Mouse (Mus musculus): ENCODE results near the gene Stam2. TPM values are rescaled to one million over a fixed set of nuclear protein-coding genes. Genes with fewer than 3 reads are reported as not detected.

Stam2 gene
- polyA plus RNA-seq, 1 experiment from 2014 or later = 22.2 TPM

DNA sequence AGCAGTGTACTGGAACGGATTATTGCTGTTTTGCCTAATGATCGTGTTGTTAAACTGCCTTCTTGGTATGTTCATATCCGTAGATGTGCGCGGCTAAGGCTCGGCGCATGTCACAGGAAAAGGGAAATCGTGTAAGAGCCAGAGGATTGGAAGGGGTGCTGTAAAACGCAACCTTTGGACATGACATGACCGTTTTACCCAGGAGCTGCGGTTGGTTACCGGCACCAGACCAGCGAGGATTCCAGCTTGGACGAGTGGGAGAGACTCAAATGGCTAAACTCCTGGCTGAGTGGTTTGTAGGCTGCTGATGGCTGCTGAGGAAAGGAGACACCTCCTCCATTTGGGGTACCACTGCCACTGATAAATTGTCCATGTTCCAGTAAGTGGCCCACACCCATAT lies 21.8 kb upstream of the Stam2 start:
- DNase-seq (ENCODE audit: low spot score) (no peak), ATAC-seq (replicated peaks; ENCODE audit: low FRiP score) (no peak)
- no peaks in the 10 kb centered on the region for H3K4me1 ChIP-seq (replicated peaks; ENCODE audit: control insufficient read depth, insufficient read depth, low read length)
- no peaks in the 10 kb centered on the region for H3K9me3 ChIP-seq (ENCODE audit: control insufficient read depth, low read length)
- no peak overlapping the region for H3K9ac ChIP-seq (ENCODE audit: low read depth, low read length)
- H3K36me3 ChIP-seq (ENCODE audit: control insufficient read depth, insufficient read depth, low read length) = no peaks in the 10 kb centered on the region
- no peaks in the 10 kb centered on the region for H3K27me3 ChIP-seq (replicated peaks; ENCODE audit: control insufficient read depth, insufficient read depth, low read length)
- H3K4me2 ChIP-seq = no peak overlapping the region
- H3K27ac ChIP-seq (ENCODE audit: low read depth, low read length) = no peak overlapping the region
- no peak overlapping the region for H3K4me3 ChIP-seq (ENCODE audit: low read depth, low read length)
- WGBS = 86% methylated on average over 14 of the region's 14 CpGs

DNA sequence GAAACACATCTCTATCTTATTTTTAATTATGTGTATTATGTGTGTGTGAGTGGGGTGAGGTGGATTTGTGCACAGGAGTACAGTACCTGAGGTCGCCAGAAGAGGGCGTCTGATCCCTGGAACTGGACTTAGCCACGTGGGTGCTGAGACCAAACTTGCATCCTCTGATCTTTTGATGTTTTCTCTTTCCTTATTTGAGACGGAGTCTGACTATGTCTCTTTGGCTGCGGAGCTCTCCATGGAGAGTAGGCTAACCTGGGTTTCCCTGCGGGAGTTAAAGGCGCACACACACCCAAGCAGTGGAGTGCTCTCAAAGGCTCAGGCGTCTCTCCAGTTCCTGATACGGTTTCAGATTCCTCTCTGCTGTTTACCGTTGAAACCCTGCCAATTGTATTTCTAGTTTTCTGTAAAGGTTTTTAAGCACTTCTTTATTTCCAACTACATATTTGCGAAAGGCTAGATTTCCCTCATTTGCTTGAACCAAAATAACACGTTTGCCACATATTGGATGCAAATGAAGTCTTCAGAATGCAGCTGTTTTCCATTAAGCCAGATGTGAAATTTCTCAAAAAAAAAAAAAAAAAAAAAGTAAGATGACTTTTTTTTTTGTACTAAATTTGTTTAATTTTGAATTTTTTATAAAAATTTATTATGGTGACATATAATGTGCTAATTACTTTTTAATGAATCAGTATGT lies 21.1 kb upstream of the Stam2 start:
- H3K27me3 ChIP-seq (replicated peaks; ENCODE audit: control insufficient read depth, insufficient read depth, low read length) = no peaks in the 10 kb centered on the region
- no peaks in the 10 kb centered on the region for H3K36me3 ChIP-seq (ENCODE audit: control insufficient read depth, insufficient read depth, low read length)
- ATAC-seq (replicated peaks; ENCODE audit: low FRiP score) = peak; percentile 29; the same call in 1 of the 2 replicates
- H3K9ac ChIP-seq (ENCODE audit: low read depth, low read length) = no peak overlapping the region
- no peaks in the 10 kb centered on the region for H3K4me1 ChIP-seq (replicated peaks; ENCODE audit: control insufficient read depth, insufficient read depth, low read length)
- no peak overlapping the region for H3K27ac ChIP-seq (ENCODE audit: low read depth, low read length)
- peak; percentile 75 for DNase-seq (ENCODE audit: low spot score)
- no peak overlapping the region for H3K4me3 ChIP-seq (ENCODE audit: low read depth, low read length)
- peak overlapping the region; percentile 55 for H3K4me2 ChIP-seq
- no peaks in the 10 kb centered on the region for H3K9me3 ChIP-seq (ENCODE audit: control insufficient read depth, low read length)
- WGBS = 22% methylated on average over 12 of the region's 12 CpGs

DNA sequence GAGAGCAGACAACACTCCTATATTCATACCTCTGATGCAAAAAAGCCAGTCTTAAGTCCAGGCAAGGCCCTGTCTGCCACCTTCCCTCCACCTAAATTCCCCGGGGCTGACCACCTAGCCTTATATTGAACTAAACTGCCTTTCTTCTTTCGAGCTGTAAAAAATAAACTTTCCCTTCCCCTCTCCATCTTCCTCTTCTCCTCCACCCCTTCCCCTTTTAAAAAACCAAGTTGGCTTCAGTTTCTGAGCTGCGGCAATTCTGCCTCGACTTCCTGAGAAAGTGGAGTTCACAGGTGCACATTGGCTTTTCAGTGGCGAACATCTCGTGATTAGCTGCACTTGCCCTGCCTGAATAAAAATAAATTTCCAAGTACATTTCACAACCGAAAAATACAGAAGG lies 20.4 kb upstream of the Stam2 start:
- WGBS = 44% methylated on average over 7 of the region's 7 CpGs
- H3K4me3 ChIP-seq (ENCODE audit: low read depth, low read length) = no peak overlapping the region
- no peak for ATAC-seq (replicated peaks; ENCODE audit: low FRiP score)
- H3K4me1 ChIP-seq (replicated peaks; ENCODE audit: control insufficient read depth, insufficient read depth, low read length) = no peaks in the 10 kb centered on the region
- H3K27me3 ChIP-seq (replicated peaks; ENCODE audit: control insufficient read depth, insufficient read depth, low read length) = no peaks in the 10 kb centered on the region
- no peaks in the 10 kb centered on the region for H3K36me3 ChIP-seq (ENCODE audit: control insufficient read depth, insufficient read depth, low read length)
- no peaks in the 10 kb centered on the region for H3K9me3 ChIP-seq (ENCODE audit: control insufficient read depth, low read length)
- H3K9ac ChIP-seq (ENCODE audit: low read depth, low read length) = no peak overlapping the region
- DNase-seq (ENCODE audit: low spot score) = no peak
- H3K27ac ChIP-seq (ENCODE audit: low read depth, low read length) = no peak overlapping the region
- no peak overlapping the region for H3K4me2 ChIP-seq

DNA sequence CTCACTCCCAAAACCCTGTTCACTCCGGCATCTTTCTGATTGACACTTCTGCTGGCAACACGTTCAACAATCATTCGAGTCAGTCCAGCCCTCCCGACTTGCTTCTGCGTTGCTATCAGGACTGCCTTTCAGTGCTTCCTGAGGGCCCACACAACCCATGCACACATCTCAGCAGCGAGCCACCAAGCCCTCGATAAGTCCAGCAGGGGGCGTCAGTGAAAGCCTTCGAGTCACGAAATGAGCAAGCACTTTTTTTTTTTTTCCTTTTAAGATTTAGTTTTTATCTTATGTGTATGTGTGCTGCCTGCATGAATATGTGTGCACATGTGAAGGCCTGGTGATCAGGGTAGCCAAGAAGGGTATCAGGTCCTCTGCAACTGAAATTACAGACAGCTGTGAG lies 16.5 kb upstream of the Stam2 start:
- ATAC-seq (replicated peaks; ENCODE audit: low FRiP score) (no peak), DNase-seq (ENCODE audit: low spot score) (no peak)

GRCm38 (mm10) chr2:52756691-52757090 lies 14.6 kb upstream of the Stam2 start:
- DNase-seq (ENCODE audit: low spot score) = no peak
- 14% methylated on average over 3 of the region's 3 CpGs for WGBS
- Histone ChIP-seq H3K9ac (ENCODE audit: low read depth, low read length) (no peak overlapping the region), H3K36me3 (ENCODE audit: control insufficient read depth, insufficient read depth, low read length) (no peaks in the 10 kb centered on the region), H3K27ac (ENCODE audit: low read depth, low read length) (no peak overlapping the region), H3K4me3 (ENCODE audit: low read depth, low read length) (no peak overlapping the region), H3K27me3 (replicated peaks; ENCODE audit: control insufficient read depth, insufficient read depth, low read length) (no peaks in the 10 kb centered on the region), H3K4me2 (no peak overlapping the region), H3K4me1 (replicated peaks; ENCODE audit: control insufficient read depth, insufficient read depth, low read length) (no peaks in the 10 kb centered on the region), H3K9me3 (ENCODE audit: control insufficient read depth, low read length) (no peaks in the 10 kb centered on the region)
- no peak for ATAC-seq (replicated peaks; ENCODE audit: low FRiP score)

More for the DNA sequence above, 16.5 kb upstream of the Stam2 start:
- Histone ChIP-seq H3K4me2 (no peak overlapping the region), H3K9me3 (ENCODE audit: control insufficient read depth, low read length) (no peaks in the 10 kb centered on the region), H3K4me1 (replicated peaks; ENCODE audit: control insufficient read depth, insufficient read depth, low read length) (no peaks in the 10 kb centered on the region), H3K4me3 (ENCODE audit: low read depth, low read length) (no peak overlapping the region), H3K27ac (ENCODE audit: low read depth, low read length) (no peak overlapping the region), H3K27me3 (replicated peaks; ENCODE audit: control insufficient read depth, insufficient read depth, low read length) (no peaks in the 10 kb centered on the region), H3K9ac (ENCODE audit: low read depth, low read length) (no peak overlapping the region), H3K36me3 (ENCODE audit: control insufficient read depth, insufficient read depth, low read length) (no peaks in the 10 kb centered on the region)
- WGBS = 16% methylated on average over 10 of the region's 10 CpGs

DNA sequence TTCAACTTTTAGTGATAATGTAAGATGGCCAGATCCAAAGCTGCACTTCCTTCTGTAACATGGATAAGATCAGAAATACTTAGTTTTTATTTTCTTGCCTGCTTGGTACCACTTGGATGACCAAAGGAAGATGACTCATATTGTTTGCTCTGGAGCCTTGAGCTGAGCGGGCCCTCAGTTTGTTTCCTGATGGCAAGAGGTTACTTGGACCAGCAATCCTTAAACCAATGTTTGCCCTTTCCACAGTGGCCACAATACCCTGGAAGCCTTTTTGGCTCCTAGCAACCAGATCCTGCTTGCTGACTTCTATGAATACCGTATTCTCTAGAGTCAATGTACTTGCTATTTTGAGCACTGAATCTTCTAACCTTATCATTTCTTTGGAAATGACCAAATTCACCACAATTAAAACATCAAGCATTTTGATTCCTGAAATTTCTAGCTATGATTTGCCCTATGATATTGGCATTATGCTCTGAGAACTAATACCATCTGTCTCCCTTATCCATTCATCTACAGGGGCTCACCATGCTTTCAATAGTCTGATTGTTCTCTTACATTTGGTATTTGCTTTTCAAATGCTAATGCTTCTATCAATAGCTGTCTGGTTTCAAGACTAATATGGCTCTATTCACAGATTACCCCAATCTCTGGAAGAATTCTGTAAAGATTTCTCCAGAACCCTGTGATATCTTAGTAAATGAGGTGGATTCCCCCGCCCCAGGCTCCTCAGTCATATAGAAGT lies 11.7 kb upstream of the Stam2 start:
- H3K36me3 ChIP-seq (ENCODE audit: control insufficient read depth, insufficient read depth, low read length) = no peaks in the 10 kb centered on the region
- no peak overlapping the region for H3K4me2 ChIP-seq
- ATAC-seq (replicated peaks; ENCODE audit: low FRiP score) = no peak
- 67% methylated on average over 3 of the region's 3 CpGs for WGBS
- no peak for DNase-seq (ENCODE audit: low spot score)
- H3K9ac ChIP-seq (ENCODE audit: low read depth, low read length) = no peak overlapping the region
- no peaks in the 10 kb centered on the region for H3K9me3 ChIP-seq (ENCODE audit: control insufficient read depth, low read length)
- no peaks in the 10 kb centered on the region for H3K27me3 ChIP-seq (replicated peaks; ENCODE audit: control insufficient read depth, insufficient read depth, low read length)
- H3K27ac ChIP-seq (ENCODE audit: low read depth, low read length) = no peak overlapping the region
- no peaks in the 10 kb centered on the region for H3K4me1 ChIP-seq (replicated peaks; ENCODE audit: control insufficient read depth, insufficient read depth, low read length)
- H3K4me3 ChIP-seq (ENCODE audit: low read depth, low read length) = no peak overlapping the region

GRCm38 (mm10) chr2:52744099-52744498 lies 2.0 kb upstream of the Stam2 start:
- no peak for ATAC-seq (replicated peaks; ENCODE audit: low FRiP score)
- Histone ChIP-seq H3K9me3 (ENCODE audit: control insufficient read depth, low read length) (no peaks in the 10 kb centered on the region), H3K4me3 (ENCODE audit: low read depth, low read length) (no peak overlapping the region), H3K36me3 (ENCODE audit: control insufficient read depth, insufficient read depth, low read length) (no peaks in the 10 kb centered on the region; the same call in 1 of the 2 replicates), H3K27ac (ENCODE audit: low read depth, low read length) (no peak overlapping the region), H3K27me3 (replicated peaks; ENCODE audit: control insufficient read depth, insufficient read depth, low read length) (no peaks in the 10 kb centered on the region), H3K9ac (ENCODE audit: low read depth, low read length) (no peak overlapping the region), H3K4me2 (no peak overlapping the region), H3K4me1 (replicated peaks; ENCODE audit: control insufficient read depth, insufficient read depth, low read length) (peaks cover 4% of the 10 kb centered on the region; the same call in 1 of the 2 replicates)
- no peak for DNase-seq (ENCODE audit: low spot score)

GRCm38 (mm10) chr2:52741681-52742255 lies 313 bp downstream of the Stam2 start:
- H3K9ac ChIP-seq (ENCODE audit: low read depth, low read length) = peak overlapping the region; percentile 88
- no peaks in the 10 kb centered on the region; the same call in 1 of the 2 replicates for H3K36me3 ChIP-seq (ENCODE audit: control insufficient read depth, insufficient read depth, low read length)
- H3K4me3 ChIP-seq (ENCODE audit: low read depth, low read length) = peak overlapping the region; percentile 76
- no peak for DNase-seq (ENCODE audit: low spot score)
- H3K4me2 ChIP-seq = peak overlapping the region; percentile 78
- peak overlapping the region; percentile 89 for H3K27ac ChIP-seq (ENCODE audit: low read depth, low read length)
- peaks cover 4% of the 10 kb centered on the region; the same call in 1 of the 2 replicates for H3K4me1 ChIP-seq (replicated peaks; ENCODE audit: control insufficient read depth, insufficient read depth, low read length)
- ATAC-seq (replicated peaks; ENCODE audit: low FRiP score) = peak; percentile 89
- under 1% methylated on average over 54 of the region's 54 CpGs for WGBS
- no peaks in the 10 kb centered on the region for H3K27me3 ChIP-seq (replicated peaks; ENCODE audit: control insufficient read depth, insufficient read depth, low read length)
- H3K9me3 ChIP-seq (ENCODE audit: control insufficient read depth, low read length) = no peaks in the 10 kb centered on the region

Data from liver, embryonic 11.5 days (tissue).